Mouse (Mus musculus) midbrain, embryonic 16.5 days (tissue): Measurements from ENCODE around the gene Nup133. TPM values are rescaled to one million over a fixed set of nuclear protein-coding genes. Genes with fewer than 3 reads are reported as not detected.

Source experiments
- ATAC-seq: fragments of 200-750 bp; cut with Nextera tagmentation; 2 replicates; pipeline ENCODE4 v1.8.0; 2017; ENCODE audit warnings: moderate TSS enrichment
- H3K27ac ChIP-seq: fragments of 300-500 bp; sonication (generic); 2 replicates; pipeline ENCODE4 v1.5.1; 2014; ENCODE audit warnings: mild to moderate bottlenecking, low read length, mixed read lengths
- H3K27me3 ChIP-seq: fragments of 300-500 bp; sonication (generic); 2 replicates; pipeline ENCODE4 v1.6.1; 2014; ENCODE audit warnings: low read depth, low read length, mixed read lengths; ENCODE audit not compliant: control insufficient read depth, insufficient read depth
- H3K36me3 ChIP-seq: fragments of 300-500 bp; sonication (generic); 2 replicates; pipeline ENCODE4 v1.6.1; 2014; ENCODE audit warnings: mild to moderate bottlenecking, low read length, moderate library complexity, mixed read lengths; ENCODE audit not compliant: control insufficient read depth, insufficient read depth
- H3K4me1 ChIP-seq: fragments of 300-500 bp; sonication (generic); 2 replicates; pipeline ENCODE4 v1.6.1; 2014; ENCODE audit warnings: mild to moderate bottlenecking, low read length, mixed read lengths; ENCODE audit not compliant: control insufficient read depth, insufficient read depth
- H3K4me2 ChIP-seq: fragments of 300-500 bp; sonication (generic); 2 replicates; pipeline ENCODE4 v1.6.1; 2014; ENCODE audit warnings: mild to moderate bottlenecking, low read length, mixed read lengths
- H3K4me3 ChIP-seq: fragments of 300-500 bp; sonication (generic); 2 replicates; pipeline ENCODE4 v1.5.1; 2014; ENCODE audit warnings: low read depth, mild to moderate bottlenecking, low read length, moderate library complexity, mixed read lengths
- H3K9ac ChIP-seq: fragments of 300-500 bp; sonication (generic); 2 replicates; pipeline ENCODE4 v1.6.1; 2014; ENCODE audit warnings: low read depth, low read length, mixed read lengths
- H3K9me3 ChIP-seq: fragments of 300-500 bp; sonication (generic); replicated peaks from 2 replicates; pipeline ENCODE4 v1.6.1; 2014; ENCODE audit warnings: mild to moderate bottlenecking, low read length, mixed read lengths; ENCODE audit not compliant: control insufficient read depth, poor library complexity, severe bottlenecking
- WGBS: fragments of 180-500 bp; shearing (Covaris S2); extraction: QIAGEN DNeasy Blood & Tissue Kit; methylation state at CpG from one replicate; pipeline ENCODE4 v1.1.7; 2014; 5-methylcytosine and 5-hydroxymethylcytosine counted together
- polyA plus RNA-seq: library from polyadenylated mRNA; unstranded; fragments of >200 nt; fragmentation: Nextera tagmentation; extraction: Ambion mirVana; gene quantifications from 2 replicates; pipeline ENCODE4 v1.2.1, GENCODE M21; 2015

Nup133 gene
- polyA plus RNA-seq, 1 experiment from 2014 or later, result 21.8 TPM

DNA sequence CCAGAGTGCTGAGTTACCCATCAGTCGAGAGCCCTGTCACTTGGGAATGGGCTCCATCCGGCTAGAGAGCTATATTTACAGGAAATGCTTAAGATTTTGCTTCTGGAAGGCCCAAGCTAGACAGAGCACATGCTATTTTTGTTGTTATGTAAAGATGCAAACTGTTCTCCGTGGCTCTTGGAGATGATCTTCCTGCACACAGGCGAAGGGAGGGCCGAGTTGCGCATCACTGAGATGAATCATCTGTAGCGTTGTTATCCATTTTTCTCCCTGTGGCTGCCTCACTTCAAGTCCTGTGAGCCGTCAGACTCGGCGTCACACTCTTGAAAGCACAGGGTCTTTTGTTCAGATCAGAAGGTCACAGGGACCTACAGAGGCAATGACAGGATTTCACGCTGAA is 74.7 kb downstream of the Nup133 start:
- Histone ChIP-seq H3K36me3 (no peaks in the 10 kb centered on the region), H3K27ac (no peak overlapping the region), H3K4me2 (no peak overlapping the region), H3K9me3 (no peaks in the 10 kb centered on the region), H3K4me1 (no peaks in the 10 kb centered on the region), H3K27me3 (no peaks in the 10 kb centered on the region), H3K9ac (no peak overlapping the region), H3K4me3 (no peak overlapping the region)
- WGBS, result 76% methylated on average over 11 of the region's 11 CpGs
- ATAC-seq, result no peak

DNA sequence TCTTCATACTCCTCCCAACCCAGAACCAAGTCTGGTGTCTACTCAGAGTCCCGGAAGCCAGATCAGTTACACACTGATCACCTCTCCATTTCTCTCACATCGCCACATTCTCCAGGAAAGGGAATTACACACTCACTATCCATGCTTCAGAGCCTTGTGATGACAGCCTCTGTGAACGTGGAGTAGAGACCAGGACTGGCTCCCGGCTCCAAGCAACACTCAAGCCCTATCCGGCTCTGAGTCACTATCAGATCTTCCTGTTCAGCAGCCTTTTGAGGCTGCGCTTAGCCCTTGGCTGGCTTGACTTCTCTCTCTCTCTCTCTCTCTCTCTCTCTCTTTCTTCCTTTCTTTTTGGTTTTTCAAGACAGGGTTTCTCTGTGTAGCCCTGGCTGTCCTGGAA is 75.7 kb downstream of the Nup133 start:
- Histone ChIP-seq H3K4me1 (no peaks in the 10 kb centered on the region), H3K36me3 (no peaks in the 10 kb centered on the region), H3K27me3 (no peaks in the 10 kb centered on the region), H3K4me3 (no peak overlapping the region), H3K9ac (no peak overlapping the region), H3K9me3 (no peaks in the 10 kb centered on the region), H3K27ac (no peak overlapping the region), H3K4me2 (no peak overlapping the region)
- no peak for ATAC-seq
- 89% methylated on average over 6 of the region's 6 CpGs for WGBS

DNA sequence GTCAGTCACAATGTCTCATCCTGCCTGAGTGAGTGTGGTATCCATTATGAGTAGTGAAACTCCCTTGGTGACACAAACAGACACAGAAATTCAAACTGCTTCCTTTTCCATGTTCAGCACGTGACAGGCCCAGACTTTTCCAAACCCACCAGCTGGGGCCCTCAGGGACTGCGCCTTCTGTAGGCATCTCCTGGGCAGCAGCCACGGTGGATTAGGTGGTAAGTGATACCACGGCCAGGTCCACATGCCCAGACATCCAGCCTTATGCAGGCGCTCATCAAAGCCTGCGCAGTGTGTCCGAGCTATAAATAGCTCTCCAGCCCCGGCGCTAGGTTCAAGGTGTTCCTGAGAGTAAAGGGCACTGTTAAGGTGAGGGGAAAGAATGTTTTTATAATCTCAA is 77.0 kb downstream of the Nup133 start:
- 74% methylated on average over 9 of the region's 9 CpGs for WGBS

DNA sequence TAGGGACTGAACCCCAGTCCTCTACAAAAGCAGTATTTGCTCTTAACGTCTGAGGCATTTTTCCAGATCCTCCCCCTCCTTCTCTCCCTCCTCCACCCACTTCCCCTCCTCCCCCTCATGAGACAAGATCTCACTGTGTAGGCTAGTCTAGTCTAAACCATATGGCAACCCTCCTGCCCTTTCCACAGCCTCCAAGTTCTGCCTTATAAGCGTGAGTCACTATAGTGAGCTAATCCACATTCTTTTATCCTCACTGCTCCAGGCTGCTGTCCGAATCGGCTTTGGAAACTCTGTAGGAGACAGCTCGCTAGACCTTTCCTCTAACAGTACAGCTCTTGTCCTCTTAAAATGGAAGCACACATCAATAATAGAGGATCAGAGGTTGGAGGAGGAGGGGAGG is 82.1 kb downstream of the Nup133 start:
- Histone ChIP-seq H3K9me3 (no peaks in the 10 kb centered on the region), H3K4me3 (no peak overlapping the region), H3K36me3 (no peaks in the 10 kb centered on the region), H3K4me2 (no peak overlapping the region), H3K27me3 (no peaks in the 10 kb centered on the region), H3K27ac (no peak overlapping the region), H3K4me1 (peaks cover 6% of the 10 kb centered on the region), H3K9ac (no peak overlapping the region)
- WGBS, result 13% methylated on average over 5 of the region's 5 CpGs
- 0 out of 2 replicates have a peak, but pooled peaks have one; percentile 25 for ATAC-seq

More for the DNA sequence above, 77.0 kb downstream of the Nup133 start:
- no peaks in the 10 kb centered on the region for H3K9me3 ChIP-seq
- ATAC-seq, result no peak
- no peaks in the 10 kb centered on the region for H3K36me3 ChIP-seq
- H3K4me3 ChIP-seq, result no peak overlapping the region
- no peak overlapping the region for H3K4me2 ChIP-seq
- no peaks in the 10 kb centered on the region for H3K27me3 ChIP-seq
- no peak overlapping the region for H3K9ac ChIP-seq
- H3K4me1 ChIP-seq, result no peaks in the 10 kb centered on the region
- H3K27ac ChIP-seq, result no peak overlapping the region

DNA sequence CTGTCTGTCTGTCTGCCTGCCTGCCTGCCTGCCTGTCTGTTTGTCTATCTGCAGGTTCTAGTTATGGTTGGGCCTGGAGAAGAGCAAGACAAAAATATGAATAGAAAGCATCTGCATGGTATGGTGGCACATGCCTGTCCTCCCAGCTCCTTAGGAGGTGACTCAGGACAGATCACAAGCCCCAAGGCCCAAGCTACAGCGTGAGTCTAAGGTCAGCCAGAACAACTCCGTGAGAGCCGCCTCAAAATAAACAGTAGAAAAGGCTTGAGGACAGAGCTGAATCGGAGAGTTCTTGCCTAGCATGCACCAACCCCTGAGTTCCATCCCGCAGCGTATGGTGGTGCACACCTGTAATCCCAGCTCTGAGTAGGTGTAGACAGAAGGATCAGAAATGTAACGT is 83.3 kb downstream of the Nup133 start:
- Histone ChIP-seq H3K27ac (no peak overlapping the region), H3K27me3 (no peaks in the 10 kb centered on the region), H3K9ac (no peak overlapping the region), H3K4me3 (no peak overlapping the region), H3K4me2 (no peak overlapping the region), H3K4me1 (peaks cover 6% of the 10 kb centered on the region), H3K36me3 (no peaks in the 10 kb centered on the region), H3K9me3 (no peaks in the 10 kb centered on the region)
- 85% methylated on average over 7 of the region's 7 CpGs for WGBS
- ATAC-seq, result no peak

DNA sequence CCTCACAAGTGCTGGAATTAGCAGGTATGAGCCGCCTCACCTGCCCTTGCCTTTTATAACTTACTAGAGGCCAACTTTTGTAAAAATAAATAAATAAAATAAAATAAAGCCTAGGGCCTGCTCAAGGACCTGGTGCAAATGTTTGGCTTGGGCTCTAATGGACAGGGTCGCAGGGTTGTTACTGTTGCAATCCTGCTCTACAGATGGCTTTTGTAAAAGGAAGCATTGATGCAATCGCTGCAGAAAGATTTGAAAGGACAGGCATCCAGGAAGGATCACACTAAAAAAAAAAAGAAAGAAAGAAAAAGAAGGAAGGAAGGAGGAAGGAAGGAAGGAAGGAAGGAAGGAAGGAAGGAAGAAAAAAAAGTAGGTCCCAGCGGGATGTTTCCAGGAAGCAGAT is 88.7 kb downstream of the Nup133 start:
- Histone ChIP-seq H3K36me3 (no peaks in the 10 kb centered on the region), H3K27ac (no peak overlapping the region), H3K27me3 (no peaks in the 10 kb centered on the region), H3K4me3 (peak overlapping the region; percentile 80), H3K4me1 (peaks cover 16% of the 10 kb centered on the region), H3K9me3 (no peaks in the 10 kb centered on the region), H3K4me2 (peak overlapping the region; percentile 55), H3K9ac (peak overlapping the region; percentile 94; the same call in 1 of the 2 replicates)
- 75% methylated on average over 4 of the region's 4 CpGs for WGBS
- ATAC-seq, result no peak

DNA sequence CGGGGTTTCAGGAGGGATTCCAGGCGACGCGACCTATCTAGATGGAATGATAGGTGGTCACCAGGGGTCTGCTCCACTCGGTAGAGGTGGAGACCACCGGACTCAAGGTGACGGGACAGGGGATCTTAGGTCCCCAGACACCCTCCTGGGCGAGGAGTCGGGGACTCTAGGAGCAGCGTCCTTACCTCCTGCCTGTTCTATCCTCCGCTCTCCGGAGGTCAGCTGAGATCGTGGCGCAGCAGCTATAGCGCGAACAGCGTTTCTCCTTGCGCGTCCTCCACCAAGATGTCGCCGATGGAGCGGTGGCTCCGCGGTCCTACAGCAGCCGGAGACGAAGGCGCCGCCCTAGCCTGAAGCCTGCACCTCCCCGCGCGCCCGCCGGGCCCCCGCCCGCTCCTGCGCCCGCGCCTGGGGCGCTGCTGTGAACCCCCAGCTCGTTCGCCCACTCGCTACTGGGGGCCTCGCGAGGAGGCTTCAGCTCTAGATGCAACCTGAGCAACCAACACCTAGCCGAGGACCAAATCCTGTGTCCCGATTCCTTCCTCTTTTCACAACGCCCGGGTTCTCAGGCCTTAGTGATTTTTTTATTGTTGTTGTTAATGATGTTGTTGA is 89.3 kb downstream of the Nup133 start, which contains the start of gene Ccsap:
TSS of gene Ccsap (minus strand) at position 562 of the 612 bp plus-strand sequence.
- H3K9me3 ChIP-seq, result no peaks in the 10 kb centered on the region
- H3K27ac ChIP-seq, result peak within 1 kb of the TSS; percentile 87
- peak within 1 kb of the TSS; percentile 94 for H3K9ac ChIP-seq
- under 1% methylated on average over 48 of the region's 48 CpGs for WGBS
- peaks cover 16% of the 10 kb centered on the region for H3K4me1 ChIP-seq
- no peaks in the 10 kb centered on the region for H3K27me3 ChIP-seq
- no peaks in the 10 kb centered on the region for H3K36me3 ChIP-seq
- peak within 1 kb of the TSS; percentile 80 for H3K4me3 ChIP-seq
- no peak; the same call in 1 of the 2 replicates for ATAC-seq
- peak within 1 kb of the TSS; percentile 55 for H3K4me2 ChIP-seq

DNA sequence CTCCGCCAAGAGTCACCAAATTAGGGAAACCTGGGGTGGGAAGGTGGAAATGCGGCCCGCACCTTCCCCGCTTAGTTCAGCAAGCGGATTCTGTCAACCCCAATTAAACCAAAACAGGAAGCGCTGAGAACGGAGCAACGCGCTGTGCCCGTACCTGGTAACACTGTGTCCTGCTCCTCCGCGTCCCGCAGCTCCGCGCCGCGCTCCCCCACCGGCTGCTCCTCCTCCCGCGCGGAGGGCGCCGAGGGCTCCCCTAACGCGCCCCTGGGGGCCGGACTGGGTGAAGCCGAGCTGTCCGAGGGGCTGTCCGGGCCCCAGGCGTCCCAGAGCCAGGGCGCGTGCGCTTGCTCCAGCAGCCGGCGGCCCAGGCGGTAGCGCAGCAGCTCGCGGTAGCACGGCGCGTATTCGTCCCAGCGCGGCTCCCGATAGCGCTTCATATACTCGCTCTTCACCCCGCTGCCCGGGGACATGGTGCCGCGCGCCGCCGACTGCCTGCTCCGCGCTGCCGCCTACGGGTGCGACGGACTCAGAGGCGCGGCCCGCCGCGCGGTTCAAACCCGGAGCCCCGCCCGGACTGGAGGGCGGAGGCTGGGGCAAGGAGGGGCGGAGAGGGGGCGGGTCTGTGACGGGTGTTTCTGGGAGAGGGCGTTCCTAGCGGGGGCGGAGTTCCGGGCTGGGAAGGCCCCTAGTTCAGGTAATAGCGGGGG is 90.0 kb downstream of the Nup133 start:
- ATAC-seq, result peak; percentile 96
- Histone ChIP-seq H3K9me3 (no peaks in the 10 kb centered on the region), H3K4me1 (peaks cover 13% of the 10 kb centered on the region), H3K9ac (peak overlapping the region; percentile 94), H3K27me3 (no peaks in the 10 kb centered on the region), H3K4me3 (peak overlapping the region; percentile 80), H3K4me2 (peak overlapping the region; percentile 55), H3K27ac (peak overlapping the region; percentile 87), H3K36me3 (no peaks in the 10 kb centered on the region)
- WGBS, result under 1% methylated on average over 69 of the region's 79 CpGs

DNA sequence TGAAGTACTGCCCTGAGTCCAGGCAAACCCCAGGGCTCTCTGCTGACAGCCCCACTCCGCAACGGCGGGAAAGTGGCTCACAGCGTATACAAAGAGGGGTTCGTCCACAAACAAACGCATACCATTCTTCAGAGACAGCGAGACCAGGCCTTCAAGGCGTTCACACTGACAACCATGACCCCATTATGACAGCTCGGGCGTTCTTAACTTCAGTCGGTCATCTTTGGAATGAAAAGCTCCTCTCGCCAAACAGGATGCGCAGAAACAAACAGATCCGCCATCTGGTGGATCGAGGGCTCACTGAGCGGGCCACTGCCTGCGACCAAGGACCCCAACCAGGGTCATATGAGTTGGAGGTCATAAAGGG is 90.5 kb downstream of the Nup133 start:
- Histone ChIP-seq H3K4me2 (peak overlapping the region; percentile 55), H3K9me3 (no peaks in the 10 kb centered on the region), H3K4me1 (peaks cover 9% of the 10 kb centered on the region), H3K9ac (peak overlapping the region; percentile 94), H3K27me3 (no peaks in the 10 kb centered on the region), H3K4me3 (peak overlapping the region; percentile 80), H3K36me3 (no peaks in the 10 kb centered on the region), H3K27ac (peak overlapping the region; percentile 87)
- WGBS, result 1% methylated on average over 17 of the region's 17 CpGs
- ATAC-seq, result 0 out of 2 replicates have a peak, but pooled peaks have one; percentile 2
